Comparison of ENCODE assay signal across 8 mouse cellular contexts in the genomic region with DNA sequence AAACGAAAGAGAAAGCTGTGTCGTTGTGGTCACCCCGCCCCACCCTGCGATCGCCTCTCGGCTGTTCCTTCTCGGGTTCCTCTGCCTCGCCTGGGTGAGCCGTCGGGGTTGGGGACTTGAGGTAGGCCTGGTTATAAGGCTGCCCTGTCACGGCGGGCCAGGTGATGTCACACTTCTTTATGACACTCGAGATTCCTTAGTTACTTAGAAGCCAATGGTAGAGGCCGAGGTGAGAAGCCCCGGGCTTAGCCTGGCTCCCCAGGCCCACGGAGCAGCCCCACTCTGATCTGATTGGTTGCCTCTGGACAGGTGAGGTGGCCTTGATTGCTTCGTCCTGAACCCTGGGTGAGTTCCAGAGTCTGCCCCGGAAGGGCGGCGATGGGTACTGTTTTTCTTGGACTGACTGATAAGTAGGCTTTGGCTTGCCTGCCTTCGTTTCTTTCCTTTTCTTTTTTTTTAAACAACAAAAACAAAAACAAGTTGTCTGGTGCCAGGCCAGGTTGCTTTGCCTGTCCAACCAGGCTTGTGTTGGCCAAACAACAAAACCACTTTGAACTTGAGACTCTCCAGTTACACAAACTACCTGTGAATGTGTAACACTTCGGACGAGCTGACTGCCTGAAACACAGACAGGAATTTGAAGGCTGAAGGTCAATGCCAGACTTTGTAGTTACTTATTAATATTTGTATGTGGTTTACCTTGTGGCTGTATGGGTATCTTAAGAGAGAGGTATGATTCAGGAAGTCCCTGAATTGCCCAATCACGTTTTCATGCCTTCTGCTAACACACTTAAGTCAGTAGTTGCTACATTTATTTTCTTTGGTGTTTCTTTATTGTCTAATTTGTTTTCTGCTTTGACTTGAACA. TPM values are rescaled to one million over a fixed set of nuclear protein-coding genes. Genes with fewer than 3 reads are reported as not detected.
DNase-seq lines count a peak whose midpoint lies in the region; ATAC-seq and TF ChIP-seq lines count a peak whose summit lies in the region.

No protein-coding gene starts in this region.

- TF ChIP-seq POLR2A in thymus, adult 2 months (IDR thresholded peaks at IDR 0.05; ENCODE audit: control insufficient read depth, extremely low read depth, insufficient read depth, low read length, poor library complexity): no peak

- TF ChIP-seq CTCF in thymus, adult 2 months (IDR thresholded peaks at IDR 0.05; ENCODE audit: borderline replicate concordance, control insufficient read depth, extremely low read depth, insufficient read depth, low read length, poor library complexity): no peak

- peak overlapping the region; percentile 51 for H3K27ac ChIP-seq in thymus, adult 2 months (ENCODE audit: control insufficient read depth, insufficient read depth, low read length)
- H3K27ac ChIP-seq in heart, embryonic 14.5 days (replicated peaks in 1 of 2; ENCODE audit: control insufficient read depth in 1 of 2, insufficient read depth in 1 of 2, low read depth in 2 of 2, low read length in 2 of 2): peak overlapping the region; percentile 92 to 93
- peak overlapping the region; percentile 95 for H3K27ac ChIP-seq in stomach, embryonic 16.5 days (ENCODE audit: low read length)

- no peak for DNase-seq in thymus, adult 2 months
- no peak for DNase-seq in thymus, postnatal 0 days (ENCODE audit: low spot score)
- DNase-seq in kidney, postnatal 10 days: peak; percentile 79
- peak; percentile 89 for DNase-seq in lung, postnatal 36 days
- no peak for DNase-seq in Muller cell, postnatal 12 days (ENCODE audit: inconsistent ontology term)

- H3K9ac ChIP-seq in heart, embryonic 14.5 days (ENCODE audit: low read length): peak overlapping the region; percentile 93
- H3K9ac ChIP-seq in stomach, embryonic 16.5 days (ENCODE audit: low read length): peak overlapping the region; percentile 93

- peak overlapping the region; percentile 98 for H3K4me2 ChIP-seq in heart, embryonic 14.5 days (ENCODE audit: low read length)
- H3K4me2 ChIP-seq in stomach, embryonic 16.5 days (ENCODE audit: low read depth, low read length): peak overlapping the region; percentile 86

- no peaks in the 10 kb centered on the region for H3K36me3 ChIP-seq in thymus, adult 2 months (ENCODE audit: control insufficient read depth, insufficient read depth, low read length)
- H3K36me3 ChIP-seq in heart, embryonic 14.5 days (ENCODE audit: control insufficient read depth, insufficient read depth, low read length): no peaks in the 10 kb centered on the region
- H3K36me3 ChIP-seq in stomach, embryonic 16.5 days (ENCODE audit: control insufficient read depth, insufficient read depth, low read length): no peaks in the 10 kb centered on the region

- H3K27me3 ChIP-seq in thymus, adult 2 months (ENCODE audit: control insufficient read depth, insufficient read depth, low read length): no peaks in the 10 kb centered on the region
- H3K27me3 ChIP-seq in heart, embryonic 14.5 days (ENCODE audit: control insufficient read depth, insufficient read depth, low read length): no peaks in the 10 kb centered on the region
- H3K27me3 ChIP-seq in stomach, embryonic 16.5 days (ENCODE audit: control insufficient read depth, insufficient read depth, low read length): no peaks in the 10 kb centered on the region

- 1% methylated on average over 24 of the region's 24 CpGs for WGBS in thymus, adult 2 months
- WGBS in heart, embryonic 14.5 days: 3% methylated on average over 24 of the region's 24 CpGs
- 2% methylated on average over 24 of the region's 24 CpGs for WGBS in stomach, embryonic 16.5 days

- H3K9me3 ChIP-seq in heart, embryonic 14.5 days (ENCODE audit: control insufficient read depth, low read length): no peaks in the 10 kb centered on the region
- no peaks in the 10 kb centered on the region for H3K9me3 ChIP-seq in stomach, embryonic 16.5 days (replicated peaks; ENCODE audit: control insufficient read depth, low read length)

- H3K4me1 ChIP-seq in thymus, adult 2 months (replicated peaks; ENCODE audit: control insufficient read depth, insufficient read depth, low read length): peaks cover 20% of the 10 kb centered on the region
- H3K4me1 ChIP-seq in heart, embryonic 14.5 days (ENCODE audit: control insufficient read depth in 2 of 2, insufficient read depth in 2 of 2, low read length in 2 of 2): peaks cover 14 to 53% of the 10 kb centered on the region in 2 experiments
- H3K4me1 ChIP-seq in stomach, embryonic 16.5 days (ENCODE audit: control insufficient read depth, insufficient read depth, low read length): peaks cover 36% of the 10 kb centered on the region

- H3K4me3 ChIP-seq in thymus, adult 2 months (ENCODE audit: control insufficient read depth, insufficient read depth, low read length): peak overlapping the region; percentile 93
- peak overlapping the region; percentile 87 to 96 for H3K4me3 ChIP-seq in heart, embryonic 14.5 days (ENCODE audit: control insufficient read depth in 1 of 2, insufficient read depth in 1 of 2, low read depth in 1 of 2, low read length in 2 of 2)
- peak overlapping the region; percentile 89 for H3K4me3 ChIP-seq in stomach, embryonic 16.5 days (replicated peaks; ENCODE audit: low read length)

- peak; percentile 34 for ATAC-seq in common myeloid progenitor, adult 5-6 weeks (replicated peaks; ENCODE audit: low read depth, poor library complexity, severe bottlenecking)
- peak; percentile 14 for ATAC-seq in heart, embryonic 14.5 days (ENCODE audit: insufficient number of reproducible peaks, insufficient read depth, low FRiP score, low read depth)
- ATAC-seq in stomach, embryonic 16.5 days (ENCODE audit: insufficient read depth, low FRiP score): peak; percentile 30; the same call in 1 of the 2 replicates

RNA-seq across cellular contexts. Expression of a gene that starts 0.9 kb away (rescaled TPM):
- polyA plus RNA-seq in thymus, adult 2 months (2012; rRNA removed): 723 and 818 TPM in 2 replicates
- polyA plus RNA-seq in thymus, postnatal 0 days (2015; fragmentation: Nextera tagmentation; extraction: Ambion mirVana): 398 and 433 TPM in 2 replicates
- 92.2 and 125 TPM in 2 replicates for total RNA-seq in common myeloid progenitor, adult 5-6 weeks (2017)
- 235 and 239 TPM in 2 replicates for polyA plus RNA-seq in heart, embryonic 14.5 days (2014; fragmentation: Nextera tagmentation; extraction: Ambion mirVana)
- polyA plus RNA-seq in stomach, embryonic 16.5 days (2015; fragmentation: Nextera tagmentation; extraction: Ambion mirVana): 438 and 480 TPM in 2 replicates

RNA-seq across cellular contexts. Expression of a gene that starts 23.3 kb away (rescaled TPM):
- 55.5 and 59.6 TPM in 2 replicates for polyA plus RNA-seq in thymus, adult 2 months (2012; rRNA removed)
- 21.2 and 22.3 TPM in 2 replicates for polyA plus RNA-seq in thymus, postnatal 0 days (2015; fragmentation: Nextera tagmentation; extraction: Ambion mirVana)
- 9.2 and 9.6 TPM in 2 replicates for total RNA-seq in common myeloid progenitor, adult 5-6 weeks (2017)
- 14.4 and 15.0 TPM in 2 replicates for polyA plus RNA-seq in heart, embryonic 14.5 days (2014; fragmentation: Nextera tagmentation; extraction: Ambion mirVana)
- polyA plus RNA-seq in stomach, embryonic 16.5 days (2015; fragmentation: Nextera tagmentation; extraction: Ambion mirVana): 14.2 and 16.6 TPM in 2 replicates

Comparison
In these comparisons a context has a peak if more than half of its experiments do, and no peak if none do; other contexts are left out.
1. DNase-seq: peak in kidney, postnatal 10 days (single experiment) and lung, postnatal 36 days (single experiment); none in thymus, adult 2 months (single experiment), thymus, postnatal 0 days (single experiment) and Muller cell, postnatal 12 days (single experiment).
2. Peak in every context shown above with its lines, with median percentiles within 50 percentile points of each other: H3K27ac ChIP-seq, H3K4me3 ChIP-seq and ATAC-seq.